Mouse (Mus musculus) thymus, adult 2 months (tissue): Measurements from ENCODE around the gene Gli3. TPM values are rescaled to one million over a fixed set of nuclear protein-coding genes. Genes with fewer than 3 reads are reported as not detected.

Experiments used
- DNase-seq: peaks from one replicate; pipeline ENCODE4 v3.0.0; 2021
- H3K27ac ChIP-seq: fragments of 200-500 bp; 2 replicates; pipeline ENCODE4 v1.5.1; 2012; ENCODE audit warnings: low read length, control low read depth; ENCODE audit not compliant: control insufficient read depth, insufficient read depth
- H3K27me3 ChIP-seq: fragments of 200-500 bp; 2 replicates; pipeline ENCODE4 v1.6.1; 2012; ENCODE audit warnings: mild to moderate bottlenecking, low read length, moderate library complexity, mixed read lengths; ENCODE audit not compliant: control insufficient read depth, insufficient read depth
- H3K36me3 ChIP-seq: fragments of 200-500 bp; 2 replicates; pipeline ENCODE4 v1.6.1; 2012; ENCODE audit warnings: mild to moderate bottlenecking, low read length, moderate library complexity; ENCODE audit not compliant: control insufficient read depth, insufficient read depth
- H3K4me1 ChIP-seq: fragments of 200-500 bp; replicated peaks from 2 replicates; pipeline ENCODE4 v1.6.1; 2012; ENCODE audit warnings: low read length; ENCODE audit not compliant: control insufficient read depth, insufficient read depth
- H3K4me3 ChIP-seq: fragments of 200-500 bp; 2 replicates; pipeline ENCODE4 v1.5.1; 2012; ENCODE audit warnings: mild to moderate bottlenecking, low read length, control low read depth, moderate library complexity; ENCODE audit not compliant: control insufficient read depth, insufficient read depth
- CTCF ChIP-seq: fragments of 200-500 bp; IDR thresholded peaks from 2 replicates; pipeline ENCODE4 v1.5.1; 2012; ENCODE audit warnings: mild to moderate bottlenecking, control low read depth, low read length, moderate library complexity, borderline replicate concordance; ENCODE audit not compliant: control insufficient read depth, poor library complexity, insufficient read depth; ENCODE audit errors: extremely low read depth
- POLR2A ChIP-seq: fragments of 200-500 bp; IDR thresholded peaks from 2 replicates; pipeline ENCODE4 v1.6.1; 2012; ENCODE audit warnings: mild to moderate bottlenecking, low read length, control low read depth, moderate library complexity; ENCODE audit not compliant: control insufficient read depth, poor library complexity, insufficient read depth; ENCODE audit errors: extremely low read depth
- WGBS: fragments of 180-500 bp; shearing (Covaris S2); methylation state at CpG from one replicate; pipeline ENCODE4 v1.1.7; 2018; 5-methylcytosine and 5-hydroxymethylcytosine counted together
- polyA plus RNA-seq: library from polyadenylated mRNA; depleted of rRNA; stranded (reverse); fragments of >200 nt; gene quantifications from 2 replicates; pipeline ENCODE4 v1.2.3, GENCODE M21; 2012

Gli3 gene
- polyA plus RNA-seq, 1 experiment, result 2.3 TPM

DNA sequence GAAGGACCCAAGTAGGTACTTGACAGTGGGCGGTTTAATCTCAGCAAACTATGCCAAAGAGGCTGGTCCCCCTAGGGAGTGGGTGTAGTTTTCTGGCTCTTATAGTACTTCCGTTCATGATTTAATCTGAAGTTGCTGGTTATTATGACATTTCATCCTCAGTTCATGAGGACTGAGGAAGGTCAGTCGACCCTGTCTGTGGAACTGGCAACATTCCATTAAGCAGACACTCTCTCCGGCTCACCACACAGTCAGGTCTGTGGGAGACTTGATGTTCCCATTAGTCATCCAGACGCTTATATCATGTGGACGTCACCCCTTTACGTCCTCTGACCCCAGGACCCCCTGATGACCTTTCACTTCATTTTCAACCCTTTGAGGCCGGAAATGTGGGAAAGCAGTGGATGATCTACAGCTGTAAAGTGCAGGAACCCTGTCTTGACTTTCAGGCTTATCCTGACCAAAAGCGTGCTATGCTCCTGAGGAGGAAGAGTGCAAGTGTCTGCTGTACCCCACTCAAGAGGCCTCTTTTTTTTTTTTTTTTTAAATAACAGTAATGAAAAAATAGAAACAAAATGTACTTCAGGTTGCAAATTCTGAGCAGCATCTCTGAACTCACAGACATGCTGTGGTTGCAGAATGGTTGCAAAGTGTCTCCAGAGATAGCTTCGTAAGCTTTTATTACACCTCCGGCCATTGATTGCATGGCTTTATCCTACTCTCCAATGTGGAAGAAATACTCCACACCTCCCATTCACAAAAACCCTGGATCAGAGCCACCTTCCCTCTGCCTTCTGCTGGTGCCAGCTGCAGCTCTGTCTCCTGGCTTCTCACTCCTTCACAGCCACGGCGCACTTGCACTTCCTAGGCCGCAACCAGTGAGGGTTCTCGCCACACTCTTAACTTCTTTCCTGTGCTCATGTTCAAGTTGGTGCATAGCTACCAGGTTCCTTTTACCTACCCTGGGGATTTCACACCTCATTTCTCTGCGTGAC lies 125.5 kb downstream of the Gli3 start:
- TF ChIP-seq POLR2A (no peak), CTCF (no peak)
- WGBS, result 92% methylated on average over 16 of the region's 16 CpGs
- Histone ChIP-seq H3K27me3 (no peaks in the 10 kb centered on the region), H3K4me3 (no peak overlapping the region), H3K27ac (no peak overlapping the region), H3K36me3 (no peaks in the 10 kb centered on the region), H3K4me1 (no peaks in the 10 kb centered on the region)
- DNase-seq, result no peak

DNA sequence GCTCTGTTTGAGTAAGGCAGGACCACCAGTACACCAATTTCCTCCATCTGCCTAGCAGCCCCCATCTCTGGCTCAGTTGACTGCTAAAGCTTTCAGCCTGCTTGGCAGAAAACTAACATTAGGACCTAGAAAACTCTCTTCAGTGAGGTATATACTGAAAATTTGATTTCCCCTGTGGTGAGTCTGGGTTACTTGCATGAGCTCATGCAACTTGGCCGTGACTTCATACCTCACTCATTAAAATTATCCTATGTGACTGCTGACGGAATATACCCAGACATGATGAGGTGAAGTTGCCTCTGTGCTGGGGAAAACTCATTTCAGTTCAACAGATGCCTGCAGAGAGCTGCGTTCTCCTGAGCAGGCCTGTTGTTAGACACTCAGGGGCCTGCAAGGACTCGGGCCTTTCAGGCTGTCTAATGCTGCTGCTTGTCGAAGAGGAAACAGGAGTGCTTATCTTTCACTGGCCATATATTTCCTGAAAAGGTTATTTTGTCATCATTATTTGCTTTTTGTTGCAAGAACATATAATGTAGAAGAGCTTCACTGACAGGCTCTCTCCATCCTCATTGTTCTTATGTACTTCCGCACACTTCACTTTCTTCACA lies 127.4 kb downstream of the Gli3 start:
- no peaks in the 10 kb centered on the region for H3K36me3 ChIP-seq
- H3K4me3 ChIP-seq, result no peak overlapping the region
- no peaks in the 10 kb centered on the region for H3K27me3 ChIP-seq
- no peak for DNase-seq
- H3K4me1 ChIP-seq, result no peaks in the 10 kb centered on the region
- TF ChIP-seq CTCF (no peak), POLR2A (no peak)
- H3K27ac ChIP-seq, result no peak overlapping the region
- 59% methylated on average over 6 of the region's 6 CpGs for WGBS

DNA sequence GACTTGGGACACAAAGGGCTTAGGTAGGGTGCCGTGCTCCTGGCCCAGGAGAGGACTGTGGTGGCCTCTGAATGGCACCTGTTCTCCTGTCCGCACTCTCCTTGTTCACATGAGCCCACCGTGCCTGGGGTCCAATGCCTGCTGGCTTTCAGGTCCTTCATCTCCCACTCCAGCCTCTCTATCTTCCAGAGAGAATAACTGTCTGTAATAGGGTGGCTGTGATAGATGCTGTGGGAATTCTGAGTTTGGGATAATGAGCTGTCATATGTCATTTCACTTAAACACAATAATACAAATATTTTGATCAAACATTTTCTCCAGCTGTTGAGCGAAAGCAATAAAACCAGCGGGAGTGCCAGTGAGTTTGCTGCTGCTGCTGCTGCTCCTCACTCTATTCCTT lies 133.6 kb downstream of the Gli3 start:
- DNase-seq, result no peak

DNA sequence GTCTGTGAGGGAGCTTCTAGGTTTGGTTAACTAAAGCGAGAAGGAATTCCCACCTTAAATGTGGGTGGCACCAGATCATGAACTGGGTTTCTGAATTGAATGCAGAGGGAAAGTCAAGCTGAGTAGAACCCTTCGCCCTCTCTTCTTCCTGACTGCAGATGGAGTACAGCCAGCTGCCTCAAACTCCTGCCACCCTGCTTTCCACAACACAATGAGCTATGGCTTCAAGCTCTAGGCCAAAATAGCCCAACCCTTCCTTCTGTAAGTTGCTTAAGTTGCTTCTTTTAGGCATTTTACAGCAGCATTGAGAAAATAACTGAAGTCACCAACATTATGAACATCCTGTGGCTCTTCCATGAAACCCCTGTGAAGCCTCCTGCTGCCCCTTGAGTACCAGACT lies 136.7 kb downstream of the Gli3 start:
- Histone ChIP-seq H3K27me3 (no peaks in the 10 kb centered on the region), H3K4me3 (no peak overlapping the region), H3K4me1 (no peaks in the 10 kb centered on the region), H3K36me3 (no peaks in the 10 kb centered on the region), H3K27ac (no peak overlapping the region)
- TF ChIP-seq POLR2A (no peak), CTCF (no peak)
- DNase-seq, result no peak
- WGBS, result 91% methylated on average over 2 of the region's 2 CpGs

More for the DNA sequence above, 133.6 kb downstream of the Gli3 start:
- H3K36me3 ChIP-seq, result no peaks in the 10 kb centered on the region
- no peak overlapping the region for H3K4me3 ChIP-seq
- H3K27ac ChIP-seq, result no peak overlapping the region
- TF ChIP-seq POLR2A, result no peak
- TF ChIP-seq CTCF, result no peak
- no peaks in the 10 kb centered on the region for H3K4me1 ChIP-seq
- H3K27me3 ChIP-seq, result no peaks in the 10 kb centered on the region
- WGBS, result 87% methylated on average over 5 of the region's 5 CpGs

DNA sequence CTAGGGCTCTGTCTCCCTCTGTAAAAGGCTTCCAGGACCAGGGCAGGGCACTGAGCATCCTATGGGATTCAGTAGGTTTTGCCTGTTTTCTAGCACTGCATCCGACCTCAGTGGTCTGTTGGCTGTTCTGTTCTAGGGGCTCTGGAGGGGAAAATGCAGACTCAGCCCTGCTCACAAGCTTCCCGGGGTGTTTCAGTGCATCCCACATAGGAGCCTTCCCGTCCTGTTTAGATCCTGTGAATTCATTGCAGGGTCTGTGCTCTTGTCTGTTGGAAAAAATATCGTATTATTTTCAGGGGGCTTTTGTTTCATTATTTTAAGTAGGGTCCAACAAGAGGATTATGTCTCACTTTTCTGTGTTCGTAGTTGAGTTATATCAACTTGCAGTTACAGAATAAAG lies 139.1 kb downstream of the Gli3 start:
- DNase-seq, result no peak
- no peak for TF ChIP-seq CTCF
- TF ChIP-seq POLR2A, result no peak
- H3K27me3 ChIP-seq, result no peaks in the 10 kb centered on the region
- no peaks in the 10 kb centered on the region for H3K4me1 ChIP-seq
- H3K36me3 ChIP-seq, result no peaks in the 10 kb centered on the region
- WGBS, result 87% methylated on average over 5 of the region's 5 CpGs
- H3K27ac ChIP-seq, result no peak overlapping the region
- H3K4me3 ChIP-seq, result no peak overlapping the region

DNA sequence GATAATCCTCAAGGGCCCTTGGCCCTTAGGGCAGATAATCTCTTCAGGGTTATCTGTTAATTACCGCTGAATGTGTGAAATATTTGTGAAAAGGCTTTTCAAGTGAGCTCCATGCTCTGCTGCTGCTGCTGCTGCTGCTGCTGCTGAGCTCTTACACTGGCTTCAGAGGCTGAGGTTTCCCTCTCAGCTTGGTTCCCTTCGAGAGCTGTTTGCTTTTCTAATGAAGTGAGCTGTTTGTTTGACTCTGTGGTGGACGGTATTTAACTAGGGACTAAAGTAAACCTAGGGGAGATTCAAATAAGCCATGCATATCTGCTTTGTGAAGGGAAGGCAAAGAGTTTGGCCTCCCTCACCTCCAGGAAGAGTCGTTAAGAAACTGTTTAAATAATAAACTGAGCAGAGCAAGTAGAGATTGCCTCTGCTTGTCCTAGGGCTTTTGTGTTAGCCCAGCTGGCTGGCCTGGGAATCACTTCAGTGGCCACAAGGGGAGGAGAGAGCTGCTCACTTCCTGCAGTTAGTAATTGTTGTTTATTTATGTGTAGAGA lies 139.7 kb downstream of the Gli3 start:
- H3K4me3 ChIP-seq, result no peak overlapping the region
- TF ChIP-seq CTCF (no peak), POLR2A (no peak)
- no peaks in the 10 kb centered on the region for H3K36me3 ChIP-seq
- H3K4me1 ChIP-seq, result no peaks in the 10 kb centered on the region
- no peak for DNase-seq
- H3K27ac ChIP-seq, result no peak overlapping the region
- 75% methylated on average over 4 of the region's 4 CpGs for WGBS
- H3K27me3 ChIP-seq, result no peaks in the 10 kb centered on the region
